Mouse (Mus musculus): ENCODE data around the gene Tes.
A peak's percentile ranks its signal among the peaks of the same experiment; 100 is the strongest.

DNA sequence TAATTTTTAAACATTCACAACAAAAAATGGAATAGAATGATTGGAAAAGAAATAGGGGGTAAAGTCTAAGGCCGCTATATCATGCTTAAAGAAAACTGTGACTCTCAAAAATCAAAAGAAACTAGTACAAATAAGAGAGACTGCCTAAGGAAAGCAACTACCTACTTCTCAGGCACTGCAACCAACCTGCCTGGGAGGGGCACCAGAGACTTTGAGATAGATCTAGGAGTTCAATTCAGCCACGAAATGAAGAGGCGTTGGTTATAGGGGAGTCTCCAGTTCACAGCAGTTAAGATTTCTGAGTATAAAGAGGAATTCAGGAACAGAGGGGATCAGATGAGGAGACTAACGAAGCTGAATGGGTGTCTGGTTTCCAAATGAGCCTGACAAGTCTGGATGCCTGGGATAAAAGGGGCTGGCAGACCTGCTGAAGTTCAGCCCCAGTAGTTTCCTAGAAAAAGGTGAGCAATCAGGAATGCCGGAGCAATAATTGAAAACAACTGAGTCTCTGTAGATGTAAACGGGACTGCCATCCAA lies 45.7 kb downstream of the Tes start:
- TF ChIP-seq EP300 (IDR thresholded peaks at IDR 0.05; ENCODE audit: insufficient read depth, low read depth, low read length) (peak; percentile 83), CTCF (IDR thresholded peaks at IDR 0.05) (peak; percentile 82), POLR2A (IDR thresholded peaks at IDR 0.05; ENCODE audit: insufficient read depth, low read depth, low read length) (no peak)

Data from heart, adult 2 months (tissue).